Mouse (Mus musculus): ENCODE measurements around the gene Edil3. TPM values are rescaled to one million over a fixed set of nuclear protein-coding genes. Genes with fewer than 3 reads are reported as not detected.
A peak's percentile ranks its signal among the peaks of the same experiment; 100 is the strongest.

Gene Edil3
- polyA plus RNA-seq (2015; fragmentation: Nextera tagmentation; extraction: Ambion mirVana): 57.8 and 58.7 TPM in 2 replicates

- WGBS: under 1% methylated on average over 52 of the region's 60 CpGs
- H3K4me3 ChIP-seq: peak within 1 kb of the TSS; percentile 92
- H3K36me3 ChIP-seq: no peaks in the 10 kb centered on the region
- ATAC-seq (ENCODE audit: low FRiP score, low read depth): peak; percentile 88
- H3K9me3 ChIP-seq: no peaks in the 10 kb centered on the region
- H3K27ac ChIP-seq (replicated peaks): peak within 1 kb of the TSS; percentile 91
- 0 out of 2 replicates have a peak, but pooled peaks cover 9% of the 10 kb centered on the region for H3K4me1 ChIP-seq (replicated peaks)
- peak within 1 kb of the TSS; percentile 95 for H3K4me2 ChIP-seq
- no peaks in the 10 kb centered on the region for H3K27me3 ChIP-seq
- peak within 1 kb of the TSS; percentile 94 for H3K9ac ChIP-seq
These were observed at the start of gene Edil3 for GRCm38 (mm10) chr13:88821440-88822331. Gene Edil3 (plus strand): TSS chr13:88821472.

GRCm38 (mm10) chr13:88799186-88799585 lies 22.1 kb upstream of the Edil3 start:
- ATAC-seq (ENCODE audit: low FRiP score, low read depth): no peak
- H3K9ac ChIP-seq: no peak overlapping the region
- no peak overlapping the region for H3K4me3 ChIP-seq
- H3K4me1 ChIP-seq (replicated peaks): no peaks in the 10 kb centered on the region
- H3K4me2 ChIP-seq: no peak overlapping the region
- no peak overlapping the region for H3K27ac ChIP-seq (replicated peaks)
- no peaks in the 10 kb centered on the region for H3K27me3 ChIP-seq
- H3K9me3 ChIP-seq: no peaks in the 10 kb centered on the region
- no peaks in the 10 kb centered on the region for H3K36me3 ChIP-seq
- 87% methylated on average over 1 of the region's 1 CpGs for WGBS

- Histone ChIP-seq H3K9ac (no peak overlapping the region), H3K9me3 (no peaks in the 10 kb centered on the region), H3K36me3 (no peaks in the 10 kb centered on the region), H3K4me3 (no peak overlapping the region), H3K27ac (replicated peaks) (no peak overlapping the region), H3K4me1 (replicated peaks) (no peaks in the 10 kb centered on the region), H3K27me3 (no peaks in the 10 kb centered on the region), H3K4me2 (no peak overlapping the region)
- 92% methylated on average over 1 of the region's 1 CpGs for WGBS
- no peak for ATAC-seq (ENCODE audit: low FRiP score, low read depth)
These were observed 20.3 kb upstream of the Edil3 start for GRCm38 (mm10) chr13:88801006-88801405.

GRCm38 (mm10) chr13:88805838-88806237 lies 15.4 kb upstream of the Edil3 start:
- Histone ChIP-seq H3K4me3 (no peak overlapping the region), H3K9ac (no peak overlapping the region), H3K27ac (replicated peaks) (no peak overlapping the region), H3K9me3 (no peaks in the 10 kb centered on the region), H3K36me3 (no peaks in the 10 kb centered on the region), H3K27me3 (no peaks in the 10 kb centered on the region), H3K4me2 (no peak overlapping the region), H3K4me1 (replicated peaks) (no peaks in the 10 kb centered on the region)
- WGBS: 63% methylated on average over 1 of the region's 1 CpGs
- ATAC-seq (ENCODE audit: low FRiP score, low read depth): no peak

GRCm38 (mm10) chr13:88806269-88806668 lies 15.0 kb upstream of the Edil3 start:
- Histone ChIP-seq H3K4me2 (no peak overlapping the region), H3K9ac (no peak overlapping the region), H3K9me3 (no peaks in the 10 kb centered on the region), H3K4me3 (no peak overlapping the region), H3K4me1 (replicated peaks) (no peaks in the 10 kb centered on the region), H3K27me3 (no peaks in the 10 kb centered on the region), H3K27ac (replicated peaks) (no peak overlapping the region), H3K36me3 (no peaks in the 10 kb centered on the region)
- ATAC-seq (ENCODE audit: low FRiP score, low read depth): no peak
- 98% methylated on average over 3 of the region's 3 CpGs for WGBS

GRCm38 (mm10) chr13:88810097-88810496 lies 11.2 kb upstream of the Edil3 start:
- WGBS: 93% methylated on average over 1 of the region's 1 CpGs
- H3K27me3 ChIP-seq: no peaks in the 10 kb centered on the region
- no peak overlapping the region for H3K9ac ChIP-seq
- H3K27ac ChIP-seq (replicated peaks): no peak overlapping the region
- no peaks in the 10 kb centered on the region for H3K4me1 ChIP-seq (replicated peaks)
- no peaks in the 10 kb centered on the region for H3K36me3 ChIP-seq
- H3K4me3 ChIP-seq: no peak overlapping the region
- no peak overlapping the region for H3K4me2 ChIP-seq
- H3K9me3 ChIP-seq: no peaks in the 10 kb centered on the region
- ATAC-seq (ENCODE audit: low FRiP score, low read depth): no peak

- Histone ChIP-seq H3K27ac (replicated peaks) (peak overlapping the region; percentile 53), H3K27me3 (no peaks in the 10 kb centered on the region), H3K4me1 (replicated peaks) (0 out of 2 replicates have a peak, but pooled peaks cover 9% of the 10 kb centered on the region), H3K9ac (peak overlapping the region; percentile 94; the same call in 1 of the 2 replicates), H3K4me2 (peak overlapping the region; percentile 95), H3K9me3 (no peaks in the 10 kb centered on the region), H3K36me3 (no peaks in the 10 kb centered on the region), H3K4me3 (peak overlapping the region; percentile 92)
- ATAC-seq (ENCODE audit: low FRiP score, low read depth): peak; percentile 8; the same call in 1 of the 2 replicates
- 19% methylated on average over 5 of the region's 5 CpGs for WGBS
These were observed 475 bp upstream of the Edil3 start for GRCm38 (mm10) chr13:88820686-88821308.

GRCm38 (mm10) chr13:88822332-88822895 lies 1.1 kb downstream of the Edil3 start:
- ATAC-seq (ENCODE audit: low FRiP score, low read depth): no peak
- 3% methylated on average over 10 of the region's 10 CpGs for WGBS
- H3K9me3 ChIP-seq: no peaks in the 10 kb centered on the region

GRCm38 (mm10) chr13:88822976-88823521 lies 1.8 kb downstream of the Edil3 start:
- H3K9me3 ChIP-seq: no peaks in the 10 kb centered on the region
- 0 out of 2 replicates have a peak, but pooled peaks cover 9% of the 10 kb centered on the region for H3K4me1 ChIP-seq (replicated peaks)
- H3K27ac ChIP-seq (replicated peaks): peak overlapping the region; percentile 91
- WGBS: 8% methylated on average over 10 of the region's 10 CpGs
- peak overlapping the region; percentile 92 for H3K4me3 ChIP-seq
- H3K27me3 ChIP-seq: no peaks in the 10 kb centered on the region
- peak overlapping the region; percentile 95 for H3K4me2 ChIP-seq
- no peaks in the 10 kb centered on the region for H3K36me3 ChIP-seq
- ATAC-seq (ENCODE audit: low FRiP score, low read depth): peak; percentile 35; the same call in 1 of the 2 replicates
- H3K9ac ChIP-seq: peak overlapping the region; percentile 94

More at GRCm38 (mm10) chr13:88822332-88822895, 1.1 kb downstream of the Edil3 start:
- H3K4me2 ChIP-seq: peak overlapping the region; percentile 95
- H3K27ac ChIP-seq (replicated peaks): peak overlapping the region; percentile 91
- 0 out of 2 replicates have a peak, but pooled peaks cover 9% of the 10 kb centered on the region for H3K4me1 ChIP-seq (replicated peaks)
- H3K36me3 ChIP-seq: no peaks in the 10 kb centered on the region
- H3K9ac ChIP-seq: peak overlapping the region; percentile 94
- H3K4me3 ChIP-seq: peak overlapping the region; percentile 92
- no peaks in the 10 kb centered on the region for H3K27me3 ChIP-seq

- peak overlapping the region; percentile 95 for H3K4me2 ChIP-seq
- under 1% methylated on average over 25 of the region's 25 CpGs for WGBS
These were observed 2.5 kb downstream of the Edil3 start for GRCm38 (mm10) chr13:88823522-88824419.

GRCm38 (mm10) chr13:88824441-88824840 lies 3.2 kb downstream of the Edil3 start:
- Histone ChIP-seq H3K4me1 (replicated peaks) (0 out of 2 replicates have a peak, but pooled peaks cover 9% of the 10 kb centered on the region), H3K36me3 (no peaks in the 10 kb centered on the region), H3K4me3 (peak overlapping the region; percentile 92), H3K27ac (replicated peaks) (peak overlapping the region; percentile 91; the same call in 1 of the 2 replicates), H3K27me3 (no peaks in the 10 kb centered on the region), H3K9ac (peak overlapping the region; percentile 94), H3K4me2 (peak overlapping the region; percentile 95), H3K9me3 (no peaks in the 10 kb centered on the region)
- no peak for ATAC-seq (ENCODE audit: low FRiP score, low read depth)
- 13% methylated on average over 4 of the region's 4 CpGs for WGBS

More at GRCm38 (mm10) chr13:88823522-88824419, 2.5 kb downstream of the Edil3 start:
- Histone ChIP-seq H3K4me3 (peak overlapping the region; percentile 92), H3K9ac (peak overlapping the region; percentile 94), H3K36me3 (no peaks in the 10 kb centered on the region), H3K4me1 (replicated peaks) (0 out of 2 replicates have a peak, but pooled peaks cover 9% of the 10 kb centered on the region), H3K9me3 (no peaks in the 10 kb centered on the region), H3K27ac (replicated peaks) (peak overlapping the region; percentile 91), H3K27me3 (no peaks in the 10 kb centered on the region)
- ATAC-seq (ENCODE audit: low FRiP score, low read depth): peak; percentile 71
